Mouse (Mus musculus) stomach, embryonic 14.5 days (tissue): ENCODE results near the gene Mmd. TPM values are rescaled to one million over a fixed set of nuclear protein-coding genes. Genes with fewer than 3 reads are reported as not detected.
A peak's percentile ranks its signal among the peaks of the same experiment; 100 is the strongest.

Experiments used
- ATAC-seq: fragments of 200-750 bp; cut with Nextera tagmentation; 2 replicates; pipeline ENCODE4 v1.8.0; 2017; ENCODE audit warnings: low read depth, moderate TSS enrichment; ENCODE audit not compliant: insufficient number of reproducible peaks, insufficient read depth, low FRiP score
- H3K27ac ChIP-seq: fragments of 300-500 bp; sonication (generic); 2 replicates; pipeline ENCODE4 v1.5.1; 2014; ENCODE audit warnings: mild to moderate bottlenecking, low read length, moderate library complexity, mixed read lengths
- H3K27me3 ChIP-seq: fragments of 300-500 bp; sonication (generic); 2 replicates; pipeline ENCODE4 v1.6.1; 2014; ENCODE audit warnings: low read length, control low read depth, mixed read lengths; ENCODE audit not compliant: control insufficient read depth, insufficient read depth
- H3K36me3 ChIP-seq: fragments of 300-500 bp; sonication (generic); 2 replicates; pipeline ENCODE4 v1.6.1; 2014; ENCODE audit warnings: mild to moderate bottlenecking, control low read depth, low read length, moderate library complexity, mixed read lengths; ENCODE audit not compliant: control insufficient read depth, insufficient read depth
- H3K4me1 ChIP-seq: fragments of 300-500 bp; sonication (generic); 2 replicates; pipeline ENCODE4 v1.6.1; 2014; ENCODE audit warnings: low read length, control low read depth, mixed read lengths; ENCODE audit not compliant: control insufficient read depth, insufficient read depth
- H3K4me2 ChIP-seq: fragments of 300-500 bp; sonication (generic); replicated peaks from 2 replicates; pipeline ENCODE4 v1.6.1; 2014; ENCODE audit warnings: low read depth, low read length, control low read depth
- H3K4me3 ChIP-seq: fragments of 300-500 bp; sonication (generic); 2 replicates; pipeline ENCODE4 v1.5.1; 2014; ENCODE audit warnings: low read depth, low read length, control low read depth
- H3K9ac ChIP-seq: fragments of 300-500 bp; sonication (generic); replicated peaks from 2 replicates; pipeline ENCODE4 v1.6.1; 2014; ENCODE audit warnings: low read depth, mild to moderate bottlenecking, control low read depth, low read length, moderate library complexity, mixed read lengths
- H3K9me3 ChIP-seq: fragments of 300-500 bp; sonication (generic); 2 replicates; pipeline ENCODE4 v1.6.1; 2016; ENCODE audit warnings: low read depth, low read length, control low read depth; ENCODE audit not compliant: control insufficient read depth
- WGBS: fragments of 180-500 bp; shearing (Covaris S2); extraction: QIAGEN DNeasy Blood & Tissue Kit; methylation state at CpG from one replicate; pipeline ENCODE4 v1.1.7; 2014; 5-methylcytosine and 5-hydroxymethylcytosine counted together
- polyA plus RNA-seq: library from polyadenylated mRNA; unstranded; fragments of >200 nt; fragmentation: Nextera tagmentation; extraction: Ambion mirVana; gene quantifications from 2 replicates; pipeline ENCODE4 v1.2.1, GENCODE M21; 2014

Mmd gene
- polyA plus RNA-seq, 1 experiment from 2014 or later = 34.3 TPM

GRCm38 (mm10) chr11:90240652-90241330, 8.5 kb upstream of the Mmd start:
- Histone ChIP-seq H3K27ac (no peak overlapping the region), H3K4me2 (no peak overlapping the region), H3K27me3 (no peaks in the 10 kb centered on the region), H3K9me3 (no peaks in the 10 kb centered on the region), H3K9ac (no peak overlapping the region), H3K36me3 (no peaks in the 10 kb centered on the region), H3K4me3 (no peak overlapping the region), H3K4me1 (no peaks in the 10 kb centered on the region)
- no peak for ATAC-seq
- WGBS = 26% methylated on average over 6 of the region's 6 CpGs

- Histone ChIP-seq H3K4me2 (no peak overlapping the region), H3K27ac (no peak overlapping the region), H3K9me3 (no peaks in the 10 kb centered on the region), H3K4me3 (no peak overlapping the region), H3K27me3 (no peaks in the 10 kb centered on the region), H3K36me3 (no peaks in the 10 kb centered on the region), H3K9ac (no peak overlapping the region), H3K4me1 (no peaks in the 10 kb centered on the region)
- WGBS = 81% methylated on average over 2 of the region's 2 CpGs
- ATAC-seq = no peak
Observed at GRCm38 (mm10) chr11:90241874-90242273, 7.4 kb upstream of the Mmd start.

- no peaks in the 10 kb centered on the region for H3K36me3 ChIP-seq
- no peak overlapping the region for H3K4me2 ChIP-seq
- no peaks in the 10 kb centered on the region for H3K9me3 ChIP-seq
- no peak for ATAC-seq
- no peak overlapping the region for H3K9ac ChIP-seq
- no peaks in the 10 kb centered on the region for H3K27me3 ChIP-seq
- H3K4me1 ChIP-seq = no peaks in the 10 kb centered on the region
- 98% methylated on average over 2 of the region's 2 CpGs for WGBS
- H3K27ac ChIP-seq = no peak overlapping the region
- H3K4me3 ChIP-seq = no peak overlapping the region
Observed at GRCm38 (mm10) chr11:90243300-90243699, 6.0 kb upstream of the Mmd start.

GRCm38 (mm10) chr11:90245630-90246029, 3.6 kb upstream of the Mmd start:
- H3K27ac ChIP-seq = no peak overlapping the region
- 69% methylated on average over 6 of the region's 6 CpGs for WGBS
- H3K9me3 ChIP-seq = no peaks in the 10 kb centered on the region
- no peak overlapping the region for H3K4me2 ChIP-seq
- H3K9ac ChIP-seq = no peak overlapping the region
- H3K4me1 ChIP-seq = 0 out of 2 replicates have a peak, but pooled peaks cover 10% of the 10 kb centered on the region
- no peak for ATAC-seq
- H3K36me3 ChIP-seq = no peaks in the 10 kb centered on the region
- no peaks in the 10 kb centered on the region for H3K27me3 ChIP-seq
- no peak overlapping the region for H3K4me3 ChIP-seq

- no peak overlapping the region for H3K4me3 ChIP-seq
- H3K27ac ChIP-seq = no peak overlapping the region
- peaks cover 11% of the 10 kb centered on the region; the same call in 1 of the 2 replicates for H3K4me1 ChIP-seq
- no peaks in the 10 kb centered on the region for H3K9me3 ChIP-seq
- H3K36me3 ChIP-seq = no peaks in the 10 kb centered on the region
- H3K9ac ChIP-seq = no peak overlapping the region
- H3K27me3 ChIP-seq = no peaks in the 10 kb centered on the region
- no peak for ATAC-seq
- no peak overlapping the region for H3K4me2 ChIP-seq
- 76% methylated on average over 4 of the region's 4 CpGs for WGBS
Observed at GRCm38 (mm10) chr11:90246676-90247075, 2.6 kb upstream of the Mmd start.

- H3K36me3 ChIP-seq = no peaks in the 10 kb centered on the region
- no peak overlapping the region for H3K9ac ChIP-seq
- no peak overlapping the region for H3K27ac ChIP-seq
- WGBS = 61% methylated on average over 4 of the region's 4 CpGs
- H3K9me3 ChIP-seq = no peaks in the 10 kb centered on the region
- no peak for ATAC-seq
- no peaks in the 10 kb centered on the region for H3K27me3 ChIP-seq
- H3K4me2 ChIP-seq = no peak overlapping the region
- H3K4me1 ChIP-seq = peaks cover 17% of the 10 kb centered on the region; the same call in 1 of the 2 replicates
- H3K4me3 ChIP-seq = no peak overlapping the region
Observed at GRCm38 (mm10) chr11:90247793-90248192, 1.5 kb upstream of the Mmd start.

- WGBS = under 1% methylated on average over 22 of the region's 22 CpGs
- Histone ChIP-seq H3K4me2 (peak overlapping the region; percentile 86), H3K9ac (peak overlapping the region; percentile 83), H3K27ac (peak overlapping the region; percentile 68; the same call in 1 of the 2 replicates), H3K9me3 (no peaks in the 10 kb centered on the region), H3K4me1 (peaks cover 17% of the 10 kb centered on the region; the same call in 1 of the 2 replicates), H3K27me3 (no peaks in the 10 kb centered on the region), H3K36me3 (no peaks in the 10 kb centered on the region; the same call in 1 of the 2 replicates), H3K4me3 (peak overlapping the region; percentile 81)
- ATAC-seq = peak; percentile 33
Observed at GRCm38 (mm10) chr11:90249701-90250141, 465 bp downstream of the Mmd start.

GRCm38 (mm10) chr11:90250189-90250588, 933 bp downstream of the Mmd start:
- H3K4me3 ChIP-seq = peak overlapping the region; percentile 81
- peaks cover 17% of the 10 kb centered on the region; the same call in 1 of the 2 replicates for H3K4me1 ChIP-seq
- H3K27me3 ChIP-seq = no peaks in the 10 kb centered on the region
- ATAC-seq = no peak
- no peaks in the 10 kb centered on the region; the same call in 1 of the 2 replicates for H3K36me3 ChIP-seq
- 2% methylated on average over 9 of the region's 9 CpGs for WGBS
- peak overlapping the region; percentile 68; the same call in 1 of the 2 replicates for H3K27ac ChIP-seq
- peak overlapping the region; percentile 83 for H3K9ac ChIP-seq
- no peaks in the 10 kb centered on the region for H3K9me3 ChIP-seq
- peak overlapping the region; percentile 86 for H3K4me2 ChIP-seq
